ENCODE assay signal across 13 mouse cellular contexts in the genomic region with DNA sequence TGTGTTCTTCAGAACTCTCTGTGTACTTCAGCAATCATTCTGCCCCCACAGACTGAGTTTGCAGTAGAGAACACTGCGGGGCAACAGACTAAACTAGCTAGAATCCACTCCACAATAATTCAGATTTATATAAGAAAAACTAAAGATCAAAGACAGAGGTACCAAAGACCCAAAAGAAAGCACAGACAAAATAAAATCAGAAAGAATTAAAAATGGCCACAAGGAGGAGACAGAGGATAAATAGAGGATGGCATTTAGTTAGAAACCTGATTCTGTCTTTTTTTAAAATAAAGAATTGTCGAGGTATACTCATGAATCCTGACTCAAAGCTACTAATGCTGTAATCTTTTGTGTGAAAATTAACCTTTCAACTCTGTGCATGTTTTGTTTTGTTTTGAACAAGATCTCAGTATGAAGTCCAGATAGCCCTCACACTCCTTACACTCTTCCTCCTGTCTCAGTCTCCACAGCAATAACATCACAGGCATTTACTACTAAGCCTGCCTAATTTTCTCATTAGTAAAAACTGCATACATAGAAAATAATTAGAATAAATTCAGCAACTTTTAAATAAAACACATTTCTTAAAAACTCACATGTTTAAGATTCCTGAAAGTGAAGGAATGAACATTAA. TPM values are rescaled to one million over a fixed set of nuclear protein-coding genes. Genes with fewer than 3 reads are reported as not detected.
DNase-seq lines count a peak whose midpoint lies in the region; ATAC-seq and TF ChIP-seq lines count a peak whose summit lies in the region.
"Had no signal": no experiment of that assay in that cellular context is flagged by ENCODE, and none has a peak within 500 bp of the region (broad histone marks: within the 10 kb centered on the region; RNA-seq: fewer than 3 reads in every experiment).

No protein-coding gene starts in this region.

- H3K4me1 ChIP-seq in hindbrain, embryonic 14.5 days (replicated peaks; ENCODE audit: control insufficient read depth, insufficient read depth, low read length): no peaks in the 10 kb centered on the region
- no peaks in the 10 kb centered on the region for H3K4me1 ChIP-seq in hindbrain, embryonic 12.5 days
- H3K4me1 ChIP-seq in forebrain, postnatal 0 days (ENCODE audit: insufficient read depth): no peaks in the 10 kb centered on the region
- H3K4me1 ChIP-seq in small intestine, adult 2 months (ENCODE audit: control insufficient read depth, insufficient read depth, insufficient read length, low read length): no peaks in the 10 kb centered on the region
- H3K4me1 ChIP-seq in kidney, embryonic 14.5 days (ENCODE audit: control insufficient read depth, insufficient read depth, low read length): no peaks in the 10 kb centered on the region

- no peaks in the 10 kb centered on the region for H3K27me3 ChIP-seq in hindbrain, embryonic 14.5 days (ENCODE audit: control insufficient read depth, insufficient read depth, low read length)
- H3K27me3 ChIP-seq in hindbrain, embryonic 12.5 days: no peaks in the 10 kb centered on the region
- no peaks in the 10 kb centered on the region for H3K27me3 ChIP-seq in forebrain, postnatal 0 days (ENCODE audit: insufficient read depth, low read length)
- H3K27me3 ChIP-seq in small intestine, adult 2 months (ENCODE audit: control insufficient read depth, insufficient read depth, low read length): no peaks in the 10 kb centered on the region
- no peaks in the 10 kb centered on the region for H3K27me3 ChIP-seq in kidney, embryonic 14.5 days (ENCODE audit: control insufficient read depth, insufficient read depth, low read length)

- ATAC-seq in hindbrain, embryonic 14.5 days (ENCODE audit: low FRiP score): no peak
- ATAC-seq in hindbrain, embryonic 12.5 days (ENCODE audit: low FRiP score): no peak
- peak; percentile 64; the same call in 1 of the 2 replicates for ATAC-seq in forebrain, postnatal 0 days
- no peak for ATAC-seq in kidney, embryonic 14.5 days (ENCODE audit: low FRiP score, low TSS enrichment)

- no peak for TF ChIP-seq POLR2A in small intestine, adult 2 months (IDR thresholded peaks at IDR 0.05; ENCODE audit: low read depth, low read length)

- WGBS in hindbrain, embryonic 14.5 days: 34% methylated on average over 2 of the region's 2 CpGs
- 37% methylated on average over 2 of the region's 2 CpGs for WGBS in hindbrain, embryonic 12.5 days
- 29% methylated on average over 2 of the region's 2 CpGs for WGBS in forebrain, postnatal 0 days
- WGBS in small intestine, adult 2 months: 11% methylated on average over 2 of the region's 2 CpGs
- WGBS in kidney, embryonic 14.5 days: 11% methylated on average over 2 of the region's 2 CpGs

- H3K9me3 ChIP-seq in hindbrain, embryonic 14.5 days (ENCODE audit: control insufficient read depth, low read length): no peaks in the 10 kb centered on the region
- no peaks in the 10 kb centered on the region for H3K9me3 ChIP-seq in hindbrain, embryonic 12.5 days (replicated peaks)
- no peaks in the 10 kb centered on the region for H3K9me3 ChIP-seq in forebrain, postnatal 0 days (ENCODE audit: low read length)
- no peaks in the 10 kb centered on the region for H3K9me3 ChIP-seq in kidney, embryonic 14.5 days (ENCODE audit: control insufficient read depth, low read length)

- peak; percentile 74 for TF ChIP-seq CTCF in forebrain, postnatal 0 days (IDR thresholded peaks at IDR 0.05; ENCODE audit: low read depth)
- 0 out of 2 replicates have a peak, but pooled peaks have one; percentile 6 for TF ChIP-seq CTCF in small intestine, adult 2 months (IDR thresholded peaks at IDR 0.05; ENCODE audit: extremely low read depth, insufficient read length, insufficient replicate concordance, low read depth, low read length)

- H3K27ac ChIP-seq in hindbrain, embryonic 14.5 days: no peak overlapping the region
- H3K27ac ChIP-seq in hindbrain, embryonic 12.5 days: no peak overlapping the region
- no peak overlapping the region for H3K27ac ChIP-seq in forebrain, postnatal 0 days (ENCODE audit: low read depth, low read length)
- H3K27ac ChIP-seq in small intestine, adult 2 months (ENCODE audit: insufficient read depth, low read depth, low read length): no peak overlapping the region
- no peak overlapping the region for H3K27ac ChIP-seq in kidney, embryonic 14.5 days (ENCODE audit: low read depth, low read length)

- H3K4me2 ChIP-seq in hindbrain, embryonic 14.5 days (replicated peaks): no peak overlapping the region
- H3K4me2 ChIP-seq in hindbrain, embryonic 12.5 days (replicated peaks): no peak overlapping the region
- H3K4me2 ChIP-seq in forebrain, postnatal 0 days (ENCODE audit: low read depth): no peak overlapping the region
- H3K4me2 ChIP-seq in kidney, embryonic 14.5 days (replicated peaks; ENCODE audit: low read depth, low read length): no peak overlapping the region

- no peak overlapping the region for H3K4me3 ChIP-seq in hindbrain, embryonic 14.5 days (replicated peaks; ENCODE audit: low read length)
- H3K4me3 ChIP-seq in hindbrain, embryonic 12.5 days: no peak overlapping the region
- no peak overlapping the region for H3K4me3 ChIP-seq in forebrain, postnatal 0 days (ENCODE audit: low read depth, low read length)
- no peak overlapping the region for H3K4me3 ChIP-seq in small intestine, adult 2 months (ENCODE audit: low read depth, low read length)
- H3K4me3 ChIP-seq in kidney, embryonic 14.5 days (ENCODE audit: low read length): no peak overlapping the region

- H3K36me3 ChIP-seq in hindbrain, embryonic 14.5 days (replicated peaks; ENCODE audit: control insufficient read depth, insufficient read depth): no peaks in the 10 kb centered on the region
- H3K36me3 ChIP-seq in hindbrain, embryonic 12.5 days: no peaks in the 10 kb centered on the region
- no peaks in the 10 kb centered on the region for H3K36me3 ChIP-seq in forebrain, postnatal 0 days (ENCODE audit: insufficient read depth)
- no peaks in the 10 kb centered on the region for H3K36me3 ChIP-seq in small intestine, adult 2 months (ENCODE audit: control insufficient read depth, insufficient read depth, low read length)
- H3K36me3 ChIP-seq in kidney, embryonic 14.5 days (ENCODE audit: control insufficient read depth, insufficient read depth, low read length): no peaks in the 10 kb centered on the region

- DNase-seq in hindbrain, embryonic 14.5 days (ENCODE audit: low spot score): peak; percentile 71
- peak; percentile 11 for DNase-seq in lung, postnatal 25 days (ENCODE audit: low spot score)
- no peak for DNase-seq in lung, postnatal 14 days
- DNase-seq in forebrain, postnatal 0 days: peak; percentile 52
- no peak for DNase-seq in adrenal gland, adult 8-10 months
- DNase-seq: cerebellum, postnatal 14 days; gastrocnemius, postnatal 10 days; kidney, postnatal 10 days; thymus, adult 18-20 months had no signal

- no peak overlapping the region for H3K9ac ChIP-seq in hindbrain, embryonic 14.5 days
- H3K9ac ChIP-seq in hindbrain, embryonic 12.5 days: no peak overlapping the region
- H3K9ac ChIP-seq in forebrain, postnatal 0 days: no peak overlapping the region
- H3K9ac ChIP-seq in kidney, embryonic 14.5 days (ENCODE audit: low read depth, low read length): no peak overlapping the region

RNA-seq across cellular contexts. Expression of a gene that starts 3.9 kb away (rescaled TPM):
- 0.63 and 1.4 TPM in 2 replicates for polyA plus RNA-seq in hindbrain, embryonic 14.5 days (2014; fragmentation: Nextera tagmentation; extraction: Ambion mirVana)
- 4.8 TPM in 2 replicates for polyA plus RNA-seq in hindbrain, embryonic 12.5 days (2016; fragmentation: Nextera tagmentation; extraction: Ambion mirVana)
- 2.0 TPM in 1 of 2 replicates, not detected in the other for total RNA-seq in forebrain, postnatal 0 days (2014; rRNA removed)
- 0.49 and 0.56 TPM in 2 replicates for polyA plus RNA-seq in forebrain, postnatal 0 days (2015; fragmentation: Nextera tagmentation; extraction: Ambion mirVana)
- polyA plus RNA-seq in small intestine, adult 2 months (2012; rRNA removed): 0.23 TPM in 1 of 2 replicates, not detected in the other
- 1 to 10 TPM; 1.3 to 2.6 (median 2.2) TPM for total RNA-seq in adrenal gland, adult 8-10 months (2022)
- 2.5 and 4.7 TPM in 2 replicates for polyA plus RNA-seq in kidney, embryonic 14.5 days (2014; fragmentation: Nextera tagmentation; extraction: Ambion mirVana)

RNA-seq across cellular contexts. Expression of a gene that starts 7.5 kb away (rescaled TPM):
- polyA plus RNA-seq in hindbrain, embryonic 14.5 days (2014; fragmentation: Nextera tagmentation; extraction: Ambion mirVana): 0.41 and 0.51 TPM in 2 replicates
- polyA plus RNA-seq in hindbrain, embryonic 12.5 days (2016; fragmentation: Nextera tagmentation; extraction: Ambion mirVana): 0.17 TPM in 1 of 2 replicates, not detected in the other
- total RNA-seq in forebrain, postnatal 0 days (2014; rRNA removed): not detected in 2 replicates
- polyA plus RNA-seq in forebrain, postnatal 0 days (2015; fragmentation: Nextera tagmentation; extraction: Ambion mirVana): 0.16 and 0.18 TPM in 2 replicates
- polyA plus RNA-seq in small intestine, adult 2 months (2012; rRNA removed): not detected in 2 replicates
- total RNA-seq in adrenal gland, adult 8-10 months (2022): under 1 TPM in 2 of 4 experiments, not detected in 2; 0.52 to 0.70 TPM
- not detected in 2 replicates for polyA plus RNA-seq in kidney, embryonic 14.5 days (2014; fragmentation: Nextera tagmentation; extraction: Ambion mirVana)
- total RNA-seq: gastrocnemius, postnatal 10 days had no signal
- polyA plus RNA-seq: liver, embryonic 16.5 days had no signal

RNA-seq across cellular contexts. Expression of a gene that starts 15.5 kb away (rescaled TPM):
- 0.16 and 0.33 TPM in 2 replicates for polyA plus RNA-seq in hindbrain, embryonic 14.5 days (2014; fragmentation: Nextera tagmentation; extraction: Ambion mirVana)
- polyA plus RNA-seq in hindbrain, embryonic 12.5 days (2016; fragmentation: Nextera tagmentation; extraction: Ambion mirVana): 0.12 and 0.16 TPM in 2 replicates
- total RNA-seq in forebrain, postnatal 0 days (2014; rRNA removed): 0.10 TPM in 1 of 2 replicates, not detected in the other
- not detected in 2 replicates for polyA plus RNA-seq in forebrain, postnatal 0 days (2015; fragmentation: Nextera tagmentation; extraction: Ambion mirVana)
- polyA plus RNA-seq in small intestine, adult 2 months (2012; rRNA removed): 0.22 and 0.47 TPM in 2 replicates
- 1 to 10 TPM in 2 of 4 experiments, under 1 TPM in 2; 0.24 to 2.7 (median 1.2) TPM for total RNA-seq in adrenal gland, adult 8-10 months (2022)
- polyA plus RNA-seq in kidney, embryonic 14.5 days (2014; fragmentation: Nextera tagmentation; extraction: Ambion mirVana): 0.41 and 0.45 TPM in 2 replicates
- total RNA-seq: gastrocnemius, postnatal 10 days had no signal

RNA-seq across cellular contexts. Expression of a gene that starts 50.7 kb away (rescaled TPM):
- 0.32 and 0.44 TPM in 2 replicates for polyA plus RNA-seq in hindbrain, embryonic 14.5 days (2014; fragmentation: Nextera tagmentation; extraction: Ambion mirVana)
- 0.38 and 0.40 TPM in 2 replicates for polyA plus RNA-seq in hindbrain, embryonic 12.5 days (2016; fragmentation: Nextera tagmentation; extraction: Ambion mirVana)
- 0.15 and 2.7 TPM in 2 replicates for total RNA-seq in forebrain, postnatal 0 days (2014; rRNA removed)
- 0.12 and 0.23 TPM in 2 replicates for polyA plus RNA-seq in forebrain, postnatal 0 days (2015; fragmentation: Nextera tagmentation; extraction: Ambion mirVana)
- polyA plus RNA-seq in small intestine, adult 2 months (2012; rRNA removed): 0.13 and 0.14 TPM in 2 replicates
- total RNA-seq in adrenal gland, adult 8-10 months (2022): 1 to 10 TPM in 3 of 4 experiments, under 1 TPM in 1; 0.55 to 5.7 (median 2.9) TPM
- polyA plus RNA-seq in kidney, embryonic 14.5 days (2014; fragmentation: Nextera tagmentation; extraction: Ambion mirVana): 0.50 and 0.85 TPM in 2 replicates

RNA-seq across cellular contexts. Expression of a gene that starts 58.6 kb away (rescaled TPM):
- polyA plus RNA-seq in hindbrain, embryonic 14.5 days (2014; fragmentation: Nextera tagmentation; extraction: Ambion mirVana): 1.9 and 2.0 TPM in 2 replicates
- polyA plus RNA-seq in hindbrain, embryonic 12.5 days (2016; fragmentation: Nextera tagmentation; extraction: Ambion mirVana): 0.98 and 1.2 TPM in 2 replicates
- 1.1 and 1.4 TPM in 2 replicates for total RNA-seq in forebrain, postnatal 0 days (2014; rRNA removed)
- 0.74 and 0.97 TPM in 2 replicates for polyA plus RNA-seq in forebrain, postnatal 0 days (2015; fragmentation: Nextera tagmentation; extraction: Ambion mirVana)
- 0.24 and 0.25 TPM in 2 replicates for polyA plus RNA-seq in small intestine, adult 2 months (2012; rRNA removed)
- total RNA-seq in adrenal gland, adult 8-10 months (2022): 1 to 10 TPM; 4.9 to 9.2 (median 7.6) TPM
- 5.8 and 6.2 TPM in 2 replicates for polyA plus RNA-seq in kidney, embryonic 14.5 days (2014; fragmentation: Nextera tagmentation; extraction: Ambion mirVana)

Comparison
In these comparisons a context has a peak if more than half of its experiments do, and no peak if none do; other contexts are left out.
1. DNase-seq: peak in hindbrain, embryonic 14.5 days (single experiment), lung, postnatal 25 days (single experiment) and forebrain, postnatal 0 days (single experiment); none in lung, postnatal 14 days (single experiment) and adrenal gland, adult 8-10 months (single experiment).